Mouse (Mus musculus): ENCODE measurements at regions not wholly inside any gene's neighbourhood (a gene's known extent, or its start where the extent isn't known, plus 50 kb on each side); places are given as distances from the start of the nearest gene placed in this dataset.

DNA sequence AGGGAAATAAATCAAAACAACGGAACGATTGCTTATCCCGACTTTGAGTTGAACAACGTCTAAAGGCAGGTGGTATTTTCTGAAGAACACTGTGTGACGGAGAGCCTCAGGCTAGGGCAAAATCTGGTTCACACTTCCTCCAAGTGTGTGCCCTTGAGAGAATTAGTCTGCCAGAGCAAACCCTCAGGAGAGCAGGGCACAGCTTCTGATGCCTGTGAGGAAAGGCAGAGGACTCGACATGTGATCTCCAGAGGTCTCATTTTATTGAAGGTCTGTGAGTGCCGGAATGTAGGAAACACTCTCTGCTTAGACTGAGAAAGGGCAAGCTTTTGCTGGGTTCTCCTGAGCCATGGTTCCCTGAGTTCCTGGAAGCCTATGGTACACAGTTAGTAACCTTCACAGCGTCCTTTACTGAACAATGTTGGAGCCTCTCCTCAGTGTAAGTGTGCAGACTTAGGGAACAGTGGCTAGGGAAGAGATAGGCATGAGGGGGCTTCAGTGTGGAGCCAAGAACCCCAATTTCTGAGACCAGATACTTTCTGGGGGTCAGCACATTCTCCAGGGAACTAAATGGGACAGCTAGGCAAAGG is 77.1 kb downstream of the Cd24a start:
- Histone ChIP-seq H3K4me3 (replicated peaks; ENCODE audit: extremely low read depth, low read depth, low read length) (no peak overlapping the region), H3K4me1 (ENCODE audit: control insufficient read depth, insufficient read depth, low read length) (peaks cover 5% of the 10 kb centered on the region; the same call in 1 of the 2 replicates)
- TF ChIP-seq POLR2A (IDR thresholded peaks at IDR 0.05; ENCODE audit: borderline replicate concordance, extremely low read depth, low read depth, low read length) (no peak), CTCF (IDR thresholded peaks at IDR 0.05; ENCODE audit: insufficient read depth, low read length) (no peak)
- DNase-seq, result no peak
- 45% methylated on average over 8 of the region's 8 CpGs for whole genome bisulfite sequencing

- WGBS, result 74% methylated on average over 2 of the region's 2 CpGs
- no peak for TF ChIP-seq CTCF (IDR thresholded peaks at IDR 0.05; ENCODE audit: insufficient read depth, low read length)
- TF ChIP-seq POLR2A (IDR thresholded peaks at IDR 0.05; ENCODE audit: borderline replicate concordance, extremely low read depth, low read depth, low read length), result no peak
- peaks cover 5% of the 10 kb centered on the region; the same call in 1 of the 2 replicates for H3K4me1 ChIP-seq (ENCODE audit: control insufficient read depth, insufficient read depth, low read length)
- DNase-seq, result no peak
- H3K4me3 ChIP-seq (replicated peaks; ENCODE audit: extremely low read depth, low read depth, low read length), result no peak overlapping the region
Observed at GRCm38 (mm10) chr10:43655680-43656079, 77.6 kb downstream of the Cd24a start.

DNA sequence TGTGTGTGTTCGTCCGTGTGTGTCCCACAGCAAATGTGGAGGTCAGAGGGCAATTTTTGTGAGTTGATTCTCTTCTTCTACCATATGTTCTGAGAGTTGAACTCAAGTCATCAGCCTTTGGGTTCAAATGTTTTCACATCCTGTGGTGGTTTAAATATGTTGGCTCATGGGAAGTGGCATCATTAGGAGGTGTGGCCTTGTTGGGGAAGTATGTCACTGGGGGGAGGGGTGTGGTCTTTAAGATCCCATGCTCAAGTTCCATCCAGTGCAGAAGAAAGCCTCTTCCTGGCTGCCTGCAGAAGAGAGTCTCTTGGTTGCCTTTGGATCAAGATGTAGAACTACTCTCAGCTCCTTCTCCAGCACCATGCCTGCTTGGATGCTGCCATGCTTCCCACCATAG is 78.1 kb downstream of the Cd24a start:
- peaks cover 5% of the 10 kb centered on the region; the same call in 1 of the 2 replicates for H3K4me1 ChIP-seq (ENCODE audit: control insufficient read depth, insufficient read depth, low read length)
- no peak overlapping the region for H3K4me3 ChIP-seq (replicated peaks; ENCODE audit: extremely low read depth, low read depth, low read length)
- WGBS, result 54% methylated on average over 2 of the region's 2 CpGs
- no peak for TF ChIP-seq CTCF (IDR thresholded peaks at IDR 0.05; ENCODE audit: insufficient read depth, low read length)
- no peak for TF ChIP-seq POLR2A (IDR thresholded peaks at IDR 0.05; ENCODE audit: borderline replicate concordance, extremely low read depth, low read depth, low read length)
- DNase-seq, result no peak

DNA sequence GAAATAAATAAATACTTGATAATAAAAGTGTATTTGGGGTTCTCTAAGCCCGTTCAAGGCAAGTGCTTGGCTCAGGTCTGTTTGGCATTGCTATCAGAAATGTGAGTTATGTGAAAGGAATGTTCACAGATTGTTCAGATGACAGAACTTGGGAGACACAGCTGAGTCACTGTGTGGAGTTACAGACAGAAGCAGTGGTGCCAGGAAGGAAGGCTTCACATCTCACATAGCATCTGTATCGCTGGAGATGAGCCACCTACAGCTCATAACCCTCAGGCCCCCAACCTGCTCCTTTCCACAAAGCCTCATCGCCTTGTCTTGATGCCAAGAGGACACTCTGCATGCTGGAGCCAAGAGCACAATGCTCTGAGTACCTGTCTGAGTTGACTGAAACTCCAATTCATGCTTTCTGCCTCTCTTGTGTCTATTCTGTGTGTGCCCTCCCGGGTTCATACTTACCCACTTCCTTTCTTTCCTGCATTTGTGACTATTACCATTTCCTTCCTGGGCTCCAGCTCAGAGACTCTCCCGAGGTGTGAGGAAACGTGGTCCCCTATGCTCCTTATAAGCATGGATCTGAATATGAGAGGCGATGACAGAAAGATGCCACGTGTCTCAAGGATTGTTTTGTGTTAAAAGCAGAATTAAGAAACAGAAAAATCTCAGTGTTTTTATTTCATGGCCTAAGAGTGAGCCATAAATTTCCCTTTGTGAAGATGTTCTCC is 79.6 kb downstream of the Cd24a start:
- no peak for TF ChIP-seq POLR2A (IDR thresholded peaks at IDR 0.05; ENCODE audit: borderline replicate concordance, extremely low read depth, low read depth, low read length)
- no peak for TF ChIP-seq CTCF (IDR thresholded peaks at IDR 0.05; ENCODE audit: insufficient read depth, low read length)
- no peak overlapping the region for H3K4me3 ChIP-seq (replicated peaks; ENCODE audit: extremely low read depth, low read depth, low read length)
- WGBS, result 43% methylated on average over 8 of the region's 8 CpGs
- DNase-seq, result no peak
- H3K4me1 ChIP-seq (ENCODE audit: control insufficient read depth, insufficient read depth, low read length), result peaks cover 5% of the 10 kb centered on the region; the same call in 1 of the 2 replicates

GRCm38 (mm10) chr10:43658226-43658593 is 80.1 kb downstream of the Cd24a start:
- WGBS, result 59% methylated on average over 1 of the region's 1 CpGs
- H3K4me1 ChIP-seq (ENCODE audit: control insufficient read depth, insufficient read depth, low read length), result peaks cover 5% of the 10 kb centered on the region; the same call in 1 of the 2 replicates
- H3K4me3 ChIP-seq (replicated peaks; ENCODE audit: extremely low read depth, low read depth, low read length), result no peak overlapping the region
- no peak for TF ChIP-seq POLR2A (IDR thresholded peaks at IDR 0.05; ENCODE audit: borderline replicate concordance, extremely low read depth, low read depth, low read length)
- TF ChIP-seq CTCF (IDR thresholded peaks at IDR 0.05; ENCODE audit: insufficient read depth, low read length), result no peak
- DNase-seq, result no peak

GRCm38 (mm10) chr10:43664844-43665243 is 86.8 kb downstream of the Cd24a start:
- WGBS, result 55% methylated on average over 4 of the region's 4 CpGs
- Histone ChIP-seq H3K4me3 (replicated peaks; ENCODE audit: extremely low read depth, low read depth, low read length) (no peak overlapping the region), H3K4me1 (ENCODE audit: control insufficient read depth, insufficient read depth, low read length) (0 out of 2 replicates have a peak, but pooled peaks cover 2% of the 10 kb centered on the region)
- DNase-seq, result no peak
- TF ChIP-seq POLR2A (IDR thresholded peaks at IDR 0.05; ENCODE audit: borderline replicate concordance, extremely low read depth, low read depth, low read length) (no peak), CTCF (IDR thresholded peaks at IDR 0.05; ENCODE audit: insufficient read depth, low read length) (no peak)

GRCm38 (mm10) chr10:43666262-43667085 is 88.4 kb downstream of the Cd24a start:
- Histone ChIP-seq H3K4me3 (replicated peaks; ENCODE audit: extremely low read depth, low read depth, low read length) (no peak overlapping the region), H3K4me1 (ENCODE audit: control insufficient read depth, insufficient read depth, low read length) (0 out of 2 replicates have a peak, but pooled peaks cover 2% of the 10 kb centered on the region)
- no peak for DNase-seq
- 70% methylated on average over 9 of the region's 9 CpGs for WGBS
- TF ChIP-seq CTCF (IDR thresholded peaks at IDR 0.05; ENCODE audit: insufficient read depth, low read length) (no peak), POLR2A (IDR thresholded peaks at IDR 0.05; ENCODE audit: borderline replicate concordance, extremely low read depth, low read depth, low read length) (no peak)

- whole genome bisulfite sequencing, result 67% methylated on average over 25 of the region's 25 CpGs
- no peak overlapping the region for H3K4me3 ChIP-seq (replicated peaks; ENCODE audit: extremely low read depth, low read depth, low read length)
- DNase-seq, result no peak
Observed at GRCm38 (mm10) chr10:43667086-43667690, 89.1 kb downstream of the Cd24a start.

DNA sequence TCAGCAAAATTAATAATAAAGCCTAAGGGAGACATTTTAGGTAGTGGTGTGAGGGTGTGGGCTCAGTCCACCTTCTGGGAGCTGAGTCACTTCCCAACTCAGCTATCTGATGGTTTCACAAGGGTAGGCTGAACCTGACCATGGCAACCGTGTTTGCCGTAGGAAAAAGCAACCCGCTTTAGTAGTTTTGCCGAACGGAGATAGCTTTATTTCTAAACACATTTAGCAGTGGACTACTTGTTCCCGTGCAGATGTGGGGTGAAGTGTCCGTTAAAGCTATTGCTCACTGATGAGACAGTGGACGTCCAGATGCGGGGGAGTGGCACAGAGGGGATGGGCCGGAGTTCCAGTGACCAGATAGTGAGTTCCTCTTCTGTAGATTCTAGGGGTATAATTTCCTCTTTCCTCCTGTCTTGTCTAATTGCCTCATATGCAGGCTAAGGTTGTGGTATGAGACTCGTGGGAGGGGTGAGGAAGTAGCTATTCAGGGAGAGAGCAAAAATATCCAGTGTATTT is 89.7 kb downstream of the Cd24a start:
- H3K4me1 ChIP-seq (ENCODE audit: control insufficient read depth, insufficient read depth, low read length), result peaks cover 2% of the 10 kb centered on the region; the same call in 1 of the 2 replicates
- DNase-seq, result no peak
- TF ChIP-seq POLR2A (IDR thresholded peaks at IDR 0.05; ENCODE audit: borderline replicate concordance, extremely low read depth, low read depth, low read length), result no peak
- TF ChIP-seq CTCF (IDR thresholded peaks at IDR 0.05; ENCODE audit: insufficient read depth, low read length), result no peak
- WGBS, result 57% methylated on average over 11 of the region's 11 CpGs
- no peak overlapping the region for H3K4me3 ChIP-seq (replicated peaks; ENCODE audit: extremely low read depth, low read depth, low read length)

More at GRCm38 (mm10) chr10:43667086-43667690, 89.1 kb downstream of the Cd24a start:
- TF ChIP-seq CTCF (IDR thresholded peaks at IDR 0.05; ENCODE audit: insufficient read depth, low read length) (no peak), POLR2A (IDR thresholded peaks at IDR 0.05; ENCODE audit: borderline replicate concordance, extremely low read depth, low read depth, low read length) (no peak)
- H3K4me1 ChIP-seq (ENCODE audit: control insufficient read depth, insufficient read depth, low read length), result peaks cover 2% of the 10 kb centered on the region; the same call in 1 of the 2 replicates
